Mouse (Mus musculus) right cerebral cortex, postnatal 10 days (tissue): ENCODE data around the gene Tecpr2.

Source experiments
- DNase-seq, 2 experiments: peaks; one replicate each; pipeline ENCODE4 v3.0.0; 2021; ENCODE audit warnings: low spot score in 2 of 2

Tecpr2 gene

GRCm38 (mm10) chr12:111006339-111006738, 117.3 kb downstream of the Tecpr2 start:
- no peak for DNase-seq

GRCm38 (mm10) chr12:111007134-111008103, 118.4 kb downstream of the Tecpr2 start:
- DNase-seq: no peak

- no peak for DNase-seq
These were observed 119.7 kb downstream of the Tecpr2 start for GRCm38 (mm10) chr12:111008500-111009490.

GRCm38 (mm10) chr12:111009615-111010257, 120.7 kb downstream of the Tecpr2 start:
- DNase-seq: no peak

- DNase-seq: no peak
These were observed 127.7 kb downstream of the Tecpr2 start for GRCm38 (mm10) chr12:111016807-111017206.

- DNase-seq: no peak
These were observed 129.0 kb downstream of the Tecpr2 start for GRCm38 (mm10) chr12:111018068-111018467.

- DNase-seq: no peak
These were observed 130.0 kb downstream of the Tecpr2 start for GRCm38 (mm10) chr12:111019086-111019485.

- no peak for DNase-seq
These were observed 132.1 kb downstream of the Tecpr2 start for GRCm38 (mm10) chr12:111021138-111021537.

GRCm38 (mm10) chr12:111021577-111021976, 132.5 kb downstream of the Tecpr2 start:
- DNase-seq: no peak
